Mouse (Mus musculus): ENCODE data around the gene Slc39a2. TPM values are rescaled to one million over a fixed set of nuclear protein-coding genes. Genes with fewer than 3 reads are reported as not detected.

Gene Slc39a2
- polyA plus RNA-seq, 1 experiment from 2014 or later = 0.99 TPM

DNA sequence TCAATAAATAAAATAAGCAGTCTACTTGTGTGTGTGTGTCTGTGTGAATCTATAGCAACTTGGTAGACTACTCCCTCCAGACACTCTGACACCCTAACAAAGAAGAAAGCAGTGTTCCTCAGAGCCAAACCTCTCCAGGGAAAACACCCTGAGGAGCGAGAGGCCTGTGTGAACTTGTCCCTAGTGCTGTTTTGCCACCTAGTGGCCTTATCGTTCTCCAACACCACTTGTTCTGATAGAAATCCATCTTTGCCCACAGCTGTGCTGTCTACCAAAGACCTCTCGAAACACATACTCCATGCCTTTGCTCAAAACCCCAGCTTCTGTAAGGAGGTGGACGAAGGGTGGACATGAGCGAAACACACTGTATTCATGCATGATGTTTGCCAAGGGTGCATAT is 38.1 kb downstream of the Slc39a2 start:
- peaks cover 18% of the 10 kb centered on the region for H3K4me1 ChIP-seq (replicated peaks; ENCODE audit: control insufficient read depth, insufficient read depth, low read length)
- no peaks in the 10 kb centered on the region for H3K27me3 ChIP-seq (replicated peaks; ENCODE audit: control insufficient read depth, insufficient read depth, low read length)
- no peak overlapping the region for H3K4me3 ChIP-seq (ENCODE audit: low read depth, low read length)
- ATAC-seq (replicated peaks; ENCODE audit: low FRiP score, low TSS enrichment, low read depth) = peak; percentile 67
- H3K36me3 ChIP-seq (ENCODE audit: control insufficient read depth, insufficient read depth, low read length) = no peaks in the 10 kb centered on the region
- peak; percentile 66 for DNase-seq (ENCODE audit: low spot score)
- H3K9ac ChIP-seq (ENCODE audit: low read length) = no peak overlapping the region
- no peak overlapping the region for H3K4me2 ChIP-seq (ENCODE audit: low read length)
- 28% methylated on average over 5 of the region's 5 CpGs for WGBS
- H3K27ac ChIP-seq (ENCODE audit: low read depth) = no peak overlapping the region
- H3K9me3 ChIP-seq (ENCODE audit: control insufficient read depth, low read length) = no peaks in the 10 kb centered on the region

DNA sequence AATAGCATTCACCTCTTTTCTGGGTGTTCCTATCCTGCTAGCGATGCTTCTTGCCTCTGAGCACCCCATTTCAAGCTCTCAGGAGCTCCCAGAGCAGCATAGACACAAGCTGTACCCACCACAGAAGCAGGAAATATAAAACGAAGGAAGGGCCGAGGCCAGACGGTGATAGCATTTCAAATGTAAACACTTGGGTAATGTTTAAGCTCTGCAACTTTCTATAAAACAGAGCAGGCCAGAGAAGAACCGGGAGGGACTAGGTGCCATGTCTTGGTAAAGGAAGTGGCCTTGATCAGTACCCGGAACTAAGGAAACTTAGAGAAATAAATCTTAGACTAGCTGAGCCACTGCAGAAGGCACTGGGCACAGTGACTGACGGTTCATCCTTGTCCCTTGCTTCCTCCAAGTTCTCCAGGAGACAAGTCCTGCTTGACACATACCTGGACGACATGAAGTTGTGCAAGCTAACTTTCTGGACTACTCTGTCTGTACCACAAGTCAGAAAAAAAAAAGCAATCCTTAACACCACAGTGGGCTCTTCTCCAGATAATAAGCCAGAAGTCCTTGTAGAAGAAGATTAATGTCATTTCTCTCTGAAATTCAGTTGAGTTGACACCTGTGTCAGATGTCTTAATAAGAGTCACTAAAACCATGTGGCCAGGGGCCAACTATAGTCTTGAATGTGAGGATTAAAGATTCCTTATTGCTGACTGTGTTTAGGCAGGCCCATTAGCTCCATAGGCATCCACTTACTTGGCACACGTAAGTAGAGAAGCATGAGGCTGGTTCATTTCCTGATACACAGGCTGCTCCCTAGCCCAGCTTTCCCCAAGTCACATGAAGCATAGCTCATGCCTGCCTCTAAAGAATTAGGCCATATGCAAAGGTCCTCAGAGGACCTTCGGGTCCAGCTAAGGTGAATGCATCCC is 39.7 kb downstream of the Slc39a2 start:
- Histone ChIP-seq H3K4me3 (ENCODE audit: low read depth, low read length) (no peak overlapping the region), H3K27me3 (replicated peaks; ENCODE audit: control insufficient read depth, insufficient read depth, low read length) (no peaks in the 10 kb centered on the region)

DNA sequence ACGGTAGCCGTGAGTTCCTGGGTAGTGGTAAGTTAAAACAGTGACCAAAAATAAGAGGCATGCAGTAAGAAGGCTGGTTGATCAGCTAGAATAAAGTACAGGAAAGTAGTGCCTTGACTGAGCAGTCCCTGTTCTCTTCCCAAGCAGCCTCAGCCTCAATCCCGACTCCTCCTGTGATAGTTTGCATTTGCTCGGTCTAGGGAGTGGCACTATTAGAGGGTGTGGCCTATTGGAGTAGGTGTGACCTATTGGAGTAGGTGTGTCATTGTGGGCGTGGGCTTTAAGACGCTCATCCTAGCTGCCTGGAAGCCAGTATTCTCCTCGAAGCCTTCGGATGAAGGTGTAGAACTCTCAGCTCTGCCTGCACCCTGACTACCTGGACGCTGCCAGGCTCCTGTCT is 46.3 kb downstream of the Slc39a2 start:
- Histone ChIP-seq H3K9ac (ENCODE audit: low read length) (no peak overlapping the region), H3K4me1 (replicated peaks; ENCODE audit: control insufficient read depth, insufficient read depth, low read length) (peaks cover 4% of the 10 kb centered on the region; the same call in 1 of the 2 replicates), H3K9me3 (ENCODE audit: control insufficient read depth, low read length) (no peaks in the 10 kb centered on the region), H3K36me3 (ENCODE audit: control insufficient read depth, insufficient read depth, low read length) (no peaks in the 10 kb centered on the region), H3K4me2 (ENCODE audit: low read length) (no peak overlapping the region), H3K27ac (ENCODE audit: low read depth) (no peak overlapping the region), H3K27me3 (replicated peaks; ENCODE audit: control insufficient read depth, insufficient read depth, low read length) (no peaks in the 10 kb centered on the region), H3K4me3 (ENCODE audit: low read depth, low read length) (no peak overlapping the region)
- ATAC-seq (replicated peaks; ENCODE audit: low FRiP score, low TSS enrichment, low read depth) = 0 out of 2 replicates have a peak, but pooled peaks have one; percentile 43
- DNase-seq (ENCODE audit: low spot score) = no peak
- 85% methylated on average over 9 of the region's 9 CpGs for WGBS

More for the DNA sequence above, 39.7 kb downstream of the Slc39a2 start:
- ATAC-seq (replicated peaks; ENCODE audit: low FRiP score, low TSS enrichment, low read depth) = peak; percentile 76
- no peaks in the 10 kb centered on the region for H3K36me3 ChIP-seq (ENCODE audit: control insufficient read depth, insufficient read depth, low read length)
- 34% methylated on average over 10 of the region's 10 CpGs for WGBS
- DNase-seq (ENCODE audit: low spot score) = no peak
- peak overlapping the region; percentile 66 for H3K27ac ChIP-seq (ENCODE audit: low read depth)
- H3K9me3 ChIP-seq (ENCODE audit: control insufficient read depth, low read length) = no peaks in the 10 kb centered on the region
- H3K9ac ChIP-seq (ENCODE audit: low read length) = no peak overlapping the region
- H3K4me1 ChIP-seq (replicated peaks; ENCODE audit: control insufficient read depth, insufficient read depth, low read length) = peaks cover 18% of the 10 kb centered on the region
- H3K4me2 ChIP-seq (ENCODE audit: low read length) = no peak overlapping the region

DNA sequence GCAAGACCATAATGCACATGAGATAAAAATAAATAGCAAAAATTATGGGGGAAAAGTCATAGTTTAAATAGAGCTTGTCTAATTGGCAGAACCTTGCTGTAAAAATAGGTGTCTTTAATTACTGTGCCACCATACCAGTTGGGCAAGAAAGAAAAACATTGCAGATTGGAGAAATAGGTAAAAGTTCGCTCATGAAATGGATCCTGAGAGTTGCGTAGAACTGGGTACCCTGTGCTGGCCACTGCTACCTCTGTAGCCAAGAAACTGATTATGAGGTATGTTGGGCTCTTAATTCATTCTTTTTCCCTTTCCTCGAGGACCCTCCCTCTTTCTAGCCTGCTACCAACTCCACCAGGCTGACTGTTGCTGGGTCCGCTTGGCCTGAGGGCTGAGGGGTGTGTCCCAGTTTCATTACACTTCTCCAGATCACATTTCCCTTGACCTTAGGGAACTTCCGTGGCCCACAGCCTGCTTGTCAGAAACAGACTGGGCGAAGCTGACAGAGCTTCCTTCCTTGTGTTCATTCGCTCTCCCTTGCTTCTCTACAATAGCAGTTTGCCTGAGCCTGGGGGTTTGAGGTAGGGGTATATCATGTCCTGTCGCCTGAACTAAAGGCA is 48.4 kb downstream of the Slc39a2 start:
- Histone ChIP-seq H3K36me3 (ENCODE audit: control insufficient read depth, insufficient read depth, low read length) (no peaks in the 10 kb centered on the region), H3K4me2 (ENCODE audit: low read length) (no peak overlapping the region), H3K27ac (ENCODE audit: low read depth) (no peak overlapping the region), H3K4me3 (ENCODE audit: low read depth, low read length) (no peak overlapping the region), H3K27me3 (replicated peaks; ENCODE audit: control insufficient read depth, insufficient read depth, low read length) (no peaks in the 10 kb centered on the region), H3K9ac (ENCODE audit: low read length) (no peak overlapping the region), H3K9me3 (ENCODE audit: control insufficient read depth, low read length) (no peaks in the 10 kb centered on the region), H3K4me1 (replicated peaks; ENCODE audit: control insufficient read depth, insufficient read depth, low read length) (peaks cover 4% of the 10 kb centered on the region; the same call in 1 of the 2 replicates)
- ATAC-seq (replicated peaks; ENCODE audit: low FRiP score, low TSS enrichment, low read depth) (no peak), DNase-seq (ENCODE audit: low spot score) (no peak)
- 38% methylated on average over 8 of the region's 8 CpGs for WGBS

DNA sequence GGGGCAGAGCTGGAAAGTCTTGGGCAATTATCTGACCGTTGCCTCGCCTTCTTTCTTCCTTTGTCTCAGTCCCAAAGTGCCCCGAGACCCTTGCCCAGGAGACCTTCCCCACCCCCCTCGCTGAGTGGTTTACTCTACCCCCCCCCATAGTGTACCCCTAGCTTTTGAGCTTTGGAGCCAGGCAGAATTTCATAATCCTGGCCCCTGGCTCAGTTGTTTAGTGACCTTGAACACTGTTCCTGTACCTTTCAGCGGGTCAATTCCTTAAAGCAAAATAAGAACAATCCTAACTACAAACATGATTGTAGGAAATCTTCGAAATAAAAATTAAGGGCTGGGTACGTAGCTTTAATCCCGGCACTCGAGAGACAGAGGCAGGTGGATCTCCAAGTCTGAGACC is 48.9 kb downstream of the Slc39a2 start:
- no peak overlapping the region for H3K4me3 ChIP-seq (ENCODE audit: low read depth, low read length)
- no peaks in the 10 kb centered on the region for H3K9me3 ChIP-seq (ENCODE audit: control insufficient read depth, low read length)
- H3K27ac ChIP-seq (ENCODE audit: low read depth) = no peak overlapping the region
- no peak overlapping the region for H3K9ac ChIP-seq (ENCODE audit: low read length)
- DNase-seq (ENCODE audit: low spot score) (no peak), ATAC-seq (replicated peaks; ENCODE audit: low FRiP score, low TSS enrichment, low read depth) (no peak)
- peaks cover 4% of the 10 kb centered on the region; the same call in 1 of the 2 replicates for H3K4me1 ChIP-seq (replicated peaks; ENCODE audit: control insufficient read depth, insufficient read depth, low read length)
- no peaks in the 10 kb centered on the region for H3K36me3 ChIP-seq (ENCODE audit: control insufficient read depth, insufficient read depth, low read length)
- WGBS = 71% methylated on average over 9 of the region's 9 CpGs
- no peak overlapping the region for H3K4me2 ChIP-seq (ENCODE audit: low read length)
- H3K27me3 ChIP-seq (replicated peaks; ENCODE audit: control insufficient read depth, insufficient read depth, low read length) = no peaks in the 10 kb centered on the region

DNA sequence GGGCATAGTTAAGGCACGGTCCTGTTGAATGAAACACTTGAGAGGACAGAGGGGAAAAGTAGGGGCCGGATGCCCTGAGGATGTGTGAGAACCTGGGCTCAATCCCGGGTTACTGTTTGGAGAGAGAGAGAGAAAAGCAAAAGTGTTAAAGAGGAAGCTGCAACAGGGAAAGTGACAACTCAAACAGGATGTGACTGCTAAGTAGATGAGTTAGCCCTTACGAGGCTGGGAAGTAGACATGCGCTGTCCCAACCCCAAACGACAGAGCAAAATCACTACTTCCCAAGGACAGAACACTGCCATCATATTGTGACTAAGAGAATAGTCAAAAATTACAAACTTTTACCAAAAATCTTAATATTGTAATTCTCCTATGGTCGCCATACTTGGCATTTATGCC is 49.5 kb downstream of the Slc39a2 start:
- no peaks in the 10 kb centered on the region for H3K36me3 ChIP-seq (ENCODE audit: control insufficient read depth, insufficient read depth, low read length)
- no peak overlapping the region for H3K9ac ChIP-seq (ENCODE audit: low read length)
- ATAC-seq (replicated peaks; ENCODE audit: low FRiP score, low TSS enrichment, low read depth) (no peak), DNase-seq (ENCODE audit: low spot score) (no peak)
- H3K4me1 ChIP-seq (replicated peaks; ENCODE audit: control insufficient read depth, insufficient read depth, low read length) = peaks cover 4% of the 10 kb centered on the region; the same call in 1 of the 2 replicates
- H3K9me3 ChIP-seq (ENCODE audit: control insufficient read depth, low read length) = no peaks in the 10 kb centered on the region
- whole genome bisulfite sequencing = 54% methylated on average over 7 of the region's 7 CpGs
- no peak overlapping the region for H3K4me3 ChIP-seq (ENCODE audit: low read depth, low read length)
- H3K4me2 ChIP-seq (ENCODE audit: low read length) = no peak overlapping the region
- H3K27me3 ChIP-seq (replicated peaks; ENCODE audit: control insufficient read depth, insufficient read depth, low read length) = no peaks in the 10 kb centered on the region
- no peak overlapping the region for H3K27ac ChIP-seq (ENCODE audit: low read depth)

DNA sequence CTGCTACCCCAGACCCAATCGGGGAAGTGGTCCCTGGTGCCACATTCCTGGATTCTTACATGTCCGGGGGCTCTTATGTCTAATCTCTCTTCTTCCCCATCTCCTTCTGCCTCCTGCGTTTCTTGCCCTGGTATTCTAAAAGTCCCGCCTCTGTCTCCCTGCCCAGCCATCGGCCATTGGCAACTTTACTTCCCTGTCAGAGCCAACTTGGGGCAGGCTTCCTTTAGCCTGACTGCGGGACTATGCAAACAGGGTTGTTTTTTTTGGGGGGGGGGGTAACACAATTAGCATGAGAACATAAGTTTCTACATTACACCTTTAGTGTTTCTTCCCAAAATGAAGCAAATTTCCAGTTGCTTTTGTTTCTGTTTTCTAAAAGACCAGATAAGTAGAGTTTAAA is 50.6 kb downstream of the Slc39a2 start:
- no peaks in the 10 kb centered on the region for H3K9me3 ChIP-seq (ENCODE audit: control insufficient read depth, low read length)
- DNase-seq (ENCODE audit: low spot score) (no peak), ATAC-seq (replicated peaks; ENCODE audit: low FRiP score, low TSS enrichment, low read depth) (no peak)
- no peak overlapping the region for H3K27ac ChIP-seq (ENCODE audit: low read depth)
- H3K36me3 ChIP-seq (ENCODE audit: control insufficient read depth, insufficient read depth, low read length) = no peaks in the 10 kb centered on the region
- 76% methylated on average over 6 of the region's 6 CpGs for WGBS
- H3K4me2 ChIP-seq (ENCODE audit: low read length) = no peak overlapping the region
- peaks cover 4% of the 10 kb centered on the region; the same call in 1 of the 2 replicates for H3K4me1 ChIP-seq (replicated peaks; ENCODE audit: control insufficient read depth, insufficient read depth, low read length)
- no peak overlapping the region for H3K4me3 ChIP-seq (ENCODE audit: low read depth, low read length)
- H3K9ac ChIP-seq (ENCODE audit: low read length) = no peak overlapping the region
- no peaks in the 10 kb centered on the region for H3K27me3 ChIP-seq (replicated peaks; ENCODE audit: control insufficient read depth, insufficient read depth, low read length)
